Mouse (Mus musculus) MEL (cell line): Measurements from ENCODE around the gene Gng12.

Experiments used
- CHD2 ChIP-seq: IDR thresholded peaks from 2 replicates; pipeline ENCODE4 v1.6.1; 2011; ENCODE audit warnings: low read length, improper control_type of control experiment
- CTCF ChIP-seq, 3 experiments: IDR thresholded peaks in 2 of 3; conservative IDR thresholded peaks in 1 of 3; 2 replicates each; pipeline ENCODE4 v1.5.1; 2011 to 2012; ENCODE audit warnings: low read length in 3 of 3, low read depth in 2 of 3, mild to moderate bottlenecking in 2 of 3, improper control_type of control experiment in 1 of 3, inconsistent platforms in 1 of 3, mixed read lengths in 1 of 3, moderate library complexity in 1 of 3; ENCODE audit not compliant: control insufficient read depth in 1 of 3, insufficient read depth in 1 of 3, poor library complexity in 1 of 3, severe bottlenecking in 1 of 3
- ELF1 ChIP-seq: IDR thresholded peaks from 2 replicates; pipeline ENCODE4 v1.6.1; 2014; ENCODE audit warnings: low read depth, mild to moderate bottlenecking, inconsistent platforms, low read length, improper control_type of control experiment, moderate library complexity
- MAFK ChIP-seq: IDR thresholded peaks from 2 replicates; pipeline ENCODE4 v1.6.1; 2011; ENCODE audit warnings: low read depth, mild to moderate bottlenecking, low read length, improper control_type of control experiment, borderline replicate concordance
- NELFE ChIP-seq: IDR thresholded peaks from 2 replicates; pipeline ENCODE4 v1.6.1; 2011; ENCODE audit warnings: low read depth, low read length, improper control_type of control experiment
- POLR2A ChIP-seq, 2 experiments: IDR thresholded peaks; 2 replicates each; pipeline ENCODE4 v1.6.1; 2011 to 2012; ENCODE audit warnings: low read length in 2 of 2, mild to moderate bottlenecking in 2 of 2, control low read depth in 1 of 2, improper control_type of control experiment in 1 of 2, low read depth in 1 of 2, moderate library complexity in 1 of 2; ENCODE audit not compliant: control insufficient read depth in 1 of 2, insufficient read depth in 1 of 2, poor library complexity in 1 of 2
- POLR2AphosphoS2 ChIP-seq: IDR thresholded peaks from 2 replicates; pipeline ENCODE4 v1.6.1; 2011; ENCODE audit warnings: low read length, improper control_type of control experiment
- SMC3 ChIP-seq: IDR thresholded peaks from 2 replicates; pipeline ENCODE4 v1.6.1; 2011; ENCODE audit warnings: low read depth, low read length, improper control_type of control experiment
- UBTF ChIP-seq: IDR thresholded peaks from 2 replicates; pipeline ENCODE4 v1.6.1; 2012; ENCODE audit warnings: low read depth, mild to moderate bottlenecking, inconsistent platforms, low read length, improper control_type of control experiment, moderate library complexity, borderline replicate concordance; ENCODE audit not compliant: insufficient read depth

- TF ChIP-seq POLR2AphosphoS2: no peak
- TF ChIP-seq CTCF (IDR thresholded peaks at IDR 0.05 in 2 of 3, conservative IDR thresholded peaks at IDR 0.05 in 1 of 3; ENCODE audit: control insufficient read depth in 1 of 3, insufficient read depth in 1 of 3, low read depth in 2 of 3, low read length in 3 of 3, poor library complexity in 1 of 3, severe bottlenecking in 1 of 3): no peak
- TF ChIP-seq UBTF: no peak
- no peak for TF ChIP-seq MAFK
- TF ChIP-seq POLR2A (IDR thresholded peaks at IDR 0.05; ENCODE audit: control insufficient read depth in 1 of 2, insufficient read depth in 1 of 2, low read depth in 1 of 2, low read length in 2 of 2, poor library complexity in 1 of 2): no peak
- TF ChIP-seq CHD2: no peak
- no peak for TF ChIP-seq NELFE
- TF ChIP-seq SMC3: no peak
- no peak for TF ChIP-seq ELF1
Observed at GRCm38 (mm10) chr6:66965203-66965602, 69.0 kb downstream of the Gng12 start.
